Mouse (Mus musculus) liver, embryonic 13.5 days (tissue): ENCODE measurements around the gene Ddx10. TPM values are rescaled to one million over a fixed set of nuclear protein-coding genes. Genes with fewer than 3 reads are reported as not detected.
A peak's percentile ranks its signal among the peaks of the same experiment; 100 is the strongest.

Experiments
- ATAC-seq: fragments of 200-750 bp; cut with Nextera tagmentation; 2 replicates; pipeline ENCODE4 v1.8.0; 2017; ENCODE audit warnings: low read depth, mild to moderate bottlenecking, moderate number of reproducible peaks, moderate library complexity
- DNase-seq: peaks from one replicate; pipeline ENCODE4 v3.0.0; 2022
- H3K27ac ChIP-seq: fragments of 300-500 bp; sonication (generic); 2 replicates; pipeline ENCODE4 v1.5.1; 2015; ENCODE audit warnings: moderate library complexity, mild to moderate bottlenecking, inconsistent platforms
- H3K27me3 ChIP-seq: fragments of 300-500 bp; sonication (generic); 2 replicates; pipeline ENCODE4 v1.6.1; 2015; ENCODE audit warnings: mild to moderate bottlenecking, inconsistent platforms
- H3K36me3 ChIP-seq: fragments of 300-500 bp; sonication (generic); 2 replicates; pipeline ENCODE4 v1.6.1; 2015; ENCODE audit warnings: mild to moderate bottlenecking, inconsistent platforms
- H3K4me1 ChIP-seq: fragments of 300-500 bp; sonication (generic); replicated peaks from 2 replicates; pipeline ENCODE4 v1.6.1; 2015; ENCODE audit warnings: inconsistent platforms
- H3K4me2 ChIP-seq: fragments of 300-500 bp; sonication (generic); 2 replicates; pipeline ENCODE4 v1.6.1; 2015; ENCODE audit warnings: inconsistent platforms, mild to moderate bottlenecking, moderate library complexity
- H3K4me3 ChIP-seq: fragments of 300-500 bp; sonication (generic); replicated peaks from 2 replicates; pipeline ENCODE4 v1.5.1; 2015; ENCODE audit warnings: mild to moderate bottlenecking, inconsistent platforms
- H3K9ac ChIP-seq: fragments of 300-500 bp; sonication (generic); 2 replicates; pipeline ENCODE4 v1.6.1; 2015; ENCODE audit warnings: mild to moderate bottlenecking, inconsistent platforms
- H3K9me3 ChIP-seq: fragments of 300-500 bp; sonication (generic); replicated peaks from 2 replicates; pipeline ENCODE4 v1.6.1; 2016; ENCODE audit warnings: inconsistent platforms
- WGBS: fragments of 180-500 bp; shearing (Covaris S2); methylation state at CpG from one replicate; pipeline ENCODE4 v1.1.7; 2015; ENCODE audit not compliant: insufficient replicate concordance; 5-methylcytosine and 5-hydroxymethylcytosine counted together
- polyA plus RNA-seq: library from polyadenylated mRNA; unstranded; fragments of >200 nt; fragmentation: Nextera tagmentation; extraction: Ambion mirVana; gene quantifications from 2 replicates; pipeline ENCODE4 v1.2.1, GENCODE M21; 2015

Gene Ddx10
- polyA plus RNA-seq: 18.7 and 22.7 TPM in 2 replicates

- peak within 1 kb of the TSS; percentile 93 for H3K4me2 ChIP-seq
- ATAC-seq: peak; percentile 100
- under 1% methylated on average over 35 of the region's 35 CpGs for WGBS
- H3K9ac ChIP-seq: peak within 1 kb of the TSS; percentile 78
- DNase-seq: peak; percentile 96
- H3K4me1 ChIP-seq: peaks cover 21% of the 10 kb centered on the region
- H3K27me3 ChIP-seq: no peaks in the 10 kb centered on the region
- H3K36me3 ChIP-seq: no peaks in the 10 kb centered on the region; the same call in 1 of the 2 replicates
- H3K9me3 ChIP-seq: no peaks in the 10 kb centered on the region
- H3K4me3 ChIP-seq: peak within 1 kb of the TSS; percentile 85
- no peak within 1 kb of the TSS for H3K27ac ChIP-seq
Measured at GRCm38 (mm10) chr9:53247953-53248397, at the start of gene Ddx10. Ddx10 (minus strand) TSS chr9:53248053.

- Histone ChIP-seq H3K9me3 (no peaks in the 10 kb centered on the region), H3K4me1 (no peaks in the 10 kb centered on the region), H3K4me3 (no peak overlapping the region), H3K36me3 (no peaks in the 10 kb centered on the region), H3K4me2 (no peak overlapping the region), H3K27ac (no peak overlapping the region), H3K9ac (no peak overlapping the region), H3K27me3 (no peaks in the 10 kb centered on the region)
- no peak for DNase-seq
- ATAC-seq: no peak
Measured at GRCm38 (mm10) chr9:53292833-53293232, 45.0 kb upstream of the Ddx10 start.

DNA sequence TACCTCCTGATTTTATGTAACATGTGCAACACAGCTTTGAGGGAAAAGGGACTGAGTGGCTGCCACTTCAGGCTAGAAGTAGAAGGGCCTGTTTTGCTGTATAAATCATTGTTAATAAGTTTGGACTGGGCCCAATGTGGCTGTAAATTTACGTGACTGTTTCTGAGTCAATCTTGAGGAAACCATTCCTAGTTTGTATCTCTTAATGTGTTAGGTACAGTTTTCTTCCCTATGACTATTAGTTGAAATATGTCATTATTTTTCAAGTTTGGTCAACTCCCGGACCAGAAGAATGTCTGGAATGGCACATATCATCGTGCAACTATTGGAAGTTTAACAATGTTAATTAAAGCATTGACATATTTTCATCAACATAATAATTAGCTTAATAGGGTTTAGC is 42.2 kb upstream of the Ddx10 start:
- Histone ChIP-seq H3K4me1 (no peaks in the 10 kb centered on the region), H3K27ac (no peak overlapping the region), H3K9ac (no peak overlapping the region), H3K4me3 (no peak overlapping the region), H3K36me3 (no peaks in the 10 kb centered on the region), H3K4me2 (no peak overlapping the region), H3K9me3 (no peaks in the 10 kb centered on the region), H3K27me3 (no peaks in the 10 kb centered on the region)
- DNase-seq (no peak), ATAC-seq (no peak)
- 65% methylated on average over 3 of the region's 3 CpGs for WGBS

DNA sequence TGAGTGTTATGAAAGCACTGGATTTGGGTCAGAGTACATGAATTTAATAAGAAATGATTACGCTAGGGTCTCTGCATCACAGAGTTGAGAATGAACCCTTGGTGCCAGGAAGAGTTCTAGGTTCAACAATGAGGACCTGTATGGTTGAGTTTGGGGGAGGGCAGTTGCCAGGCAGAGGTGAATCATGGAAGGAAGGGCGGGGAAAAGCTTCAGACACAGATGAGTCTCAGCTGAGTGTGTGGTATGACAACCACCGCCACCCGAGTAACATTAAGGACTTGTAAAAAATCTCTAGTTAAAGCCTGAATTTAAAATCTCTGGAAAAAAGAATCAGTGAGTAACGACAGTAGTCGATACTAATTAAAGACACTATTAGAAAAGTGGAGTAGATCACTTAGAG is 38.9 kb upstream of the Ddx10 start:
- no peaks in the 10 kb centered on the region for H3K9me3 ChIP-seq
- no peak overlapping the region for H3K4me2 ChIP-seq
- H3K4me1 ChIP-seq: no peaks in the 10 kb centered on the region
- ATAC-seq: no peak
- H3K4me3 ChIP-seq: no peak overlapping the region
- H3K27me3 ChIP-seq: no peaks in the 10 kb centered on the region
- 67% methylated on average over 6 of the region's 6 CpGs for WGBS
- no peak overlapping the region for H3K9ac ChIP-seq
- no peak for DNase-seq
- no peak overlapping the region for H3K27ac ChIP-seq
- H3K36me3 ChIP-seq: no peaks in the 10 kb centered on the region

DNA sequence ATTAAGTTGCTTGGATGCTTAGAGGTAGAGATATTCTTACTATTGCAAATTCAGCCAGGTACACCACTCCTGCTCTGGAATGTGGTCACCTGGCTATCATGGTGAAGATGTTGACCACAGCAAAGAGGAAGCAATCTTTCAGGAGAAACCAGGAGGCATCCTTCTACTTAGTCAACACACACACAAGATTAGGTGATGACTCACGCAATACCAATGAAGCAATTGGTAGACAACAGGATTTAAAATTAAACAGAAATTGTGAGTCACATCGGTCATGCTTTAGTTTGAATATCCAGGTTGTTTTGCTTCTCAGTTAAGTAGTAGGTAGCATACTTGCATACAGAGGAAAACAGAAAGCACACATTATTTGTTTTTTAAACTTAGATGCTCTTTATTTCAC is 31.1 kb upstream of the Ddx10 start:
- no peak for ATAC-seq
- H3K9me3 ChIP-seq: no peaks in the 10 kb centered on the region
- no peaks in the 10 kb centered on the region for H3K36me3 ChIP-seq
- 72% methylated on average over 2 of the region's 2 CpGs for WGBS
- DNase-seq: no peak
- no peak overlapping the region for H3K27ac ChIP-seq
- H3K4me1 ChIP-seq: no peaks in the 10 kb centered on the region
- H3K9ac ChIP-seq: no peak overlapping the region
- H3K4me3 ChIP-seq: no peak overlapping the region
- H3K27me3 ChIP-seq: no peaks in the 10 kb centered on the region
- no peak overlapping the region for H3K4me2 ChIP-seq

DNA sequence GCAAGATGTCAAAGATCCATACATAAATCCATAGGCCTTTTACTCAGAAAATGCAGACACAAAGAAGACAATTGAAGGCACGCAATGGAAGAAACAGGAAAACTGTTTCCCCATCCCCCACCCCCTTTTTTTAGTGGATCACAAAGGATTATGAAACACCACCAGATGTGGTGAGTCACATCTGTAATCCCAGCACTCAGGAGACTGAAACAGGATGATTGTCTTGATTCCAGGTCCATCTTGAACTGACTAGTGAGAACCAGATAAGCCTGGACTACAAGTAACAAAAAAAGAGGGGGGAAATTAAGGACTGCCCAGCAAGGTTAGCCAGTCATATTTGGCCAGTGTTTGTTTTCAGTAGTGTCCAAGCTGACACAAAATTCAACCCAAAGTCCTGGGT is 28.5 kb upstream of the Ddx10 start:
- no peaks in the 10 kb centered on the region for H3K9me3 ChIP-seq
- no peaks in the 10 kb centered on the region for H3K27me3 ChIP-seq
- no peaks in the 10 kb centered on the region for H3K36me3 ChIP-seq
- WGBS: 62% methylated on average over 1 of the region's 1 CpGs
- no peak overlapping the region for H3K4me3 ChIP-seq
- no peaks in the 10 kb centered on the region for H3K4me1 ChIP-seq
- DNase-seq (no peak), ATAC-seq (no peak)
- H3K9ac ChIP-seq: no peak overlapping the region
- H3K4me2 ChIP-seq: no peak overlapping the region
- H3K27ac ChIP-seq: no peak overlapping the region

DNA sequence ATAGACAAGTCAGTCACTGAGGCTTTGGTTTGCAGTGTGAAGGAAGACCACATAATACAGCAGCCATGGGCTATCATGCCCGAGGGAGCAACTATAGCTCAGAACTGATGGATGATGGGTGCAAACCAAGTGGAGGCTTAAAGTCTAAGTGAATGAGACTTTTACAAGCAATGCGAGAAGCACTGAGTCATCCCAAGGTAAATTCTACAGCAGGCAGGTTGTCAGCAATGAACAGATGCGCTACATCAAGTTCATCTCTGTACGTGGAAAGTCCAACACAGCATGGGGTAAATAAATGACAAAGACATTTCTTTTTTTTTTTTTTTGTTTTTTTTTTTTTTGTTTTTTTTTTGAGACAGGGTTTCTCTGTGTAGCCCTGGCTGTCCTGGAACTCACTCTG is 24.9 kb upstream of the Ddx10 start:
- H3K4me3 ChIP-seq: no peak overlapping the region
- DNase-seq (no peak), ATAC-seq (no peak)
- 70% methylated on average over 4 of the region's 4 CpGs for WGBS
- H3K9ac ChIP-seq: no peak overlapping the region
- no peaks in the 10 kb centered on the region for H3K36me3 ChIP-seq
- no peak overlapping the region for H3K4me2 ChIP-seq
- no peaks in the 10 kb centered on the region for H3K4me1 ChIP-seq
- no peaks in the 10 kb centered on the region for H3K9me3 ChIP-seq
- H3K27ac ChIP-seq: no peak overlapping the region
- H3K27me3 ChIP-seq: no peaks in the 10 kb centered on the region

DNA sequence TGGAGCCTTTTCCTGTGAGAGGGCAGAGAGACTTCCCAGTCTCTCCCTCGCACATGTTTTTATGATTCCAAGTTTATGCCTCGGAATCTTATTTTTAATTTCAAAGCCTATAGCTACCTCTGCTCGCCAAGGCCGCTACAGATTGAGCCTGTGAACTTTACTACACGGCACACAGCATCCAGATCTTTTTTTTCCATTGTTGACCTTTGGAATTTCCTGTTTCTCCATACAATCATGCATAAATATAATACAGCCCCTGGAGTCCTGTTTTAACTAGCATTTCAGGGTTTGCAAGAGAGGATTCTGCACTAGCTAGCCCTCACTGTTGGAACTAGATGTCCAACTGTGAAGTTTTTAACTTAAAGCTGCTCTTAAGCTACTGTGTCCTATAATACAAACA is 24.4 kb upstream of the Ddx10 start:
- no peak for DNase-seq
- no peaks in the 10 kb centered on the region for H3K4me1 ChIP-seq
- H3K27ac ChIP-seq: no peak overlapping the region
- no peak for ATAC-seq
- H3K27me3 ChIP-seq: no peaks in the 10 kb centered on the region
- H3K9me3 ChIP-seq: no peaks in the 10 kb centered on the region
- no peak overlapping the region for H3K4me3 ChIP-seq
- no peak overlapping the region for H3K9ac ChIP-seq
- H3K36me3 ChIP-seq: no peaks in the 10 kb centered on the region
- 58% methylated on average over 5 of the region's 5 CpGs for WGBS
- H3K4me2 ChIP-seq: no peak overlapping the region

GRCm38 (mm10) chr9:53271281-53272022 is 23.6 kb upstream of the Ddx10 start:
- Histone ChIP-seq H3K27ac (no peak overlapping the region), H3K9me3 (no peaks in the 10 kb centered on the region), H3K27me3 (no peaks in the 10 kb centered on the region), H3K36me3 (no peaks in the 10 kb centered on the region), H3K9ac (no peak overlapping the region), H3K4me3 (no peak overlapping the region), H3K4me1 (no peaks in the 10 kb centered on the region), H3K4me2 (no peak overlapping the region)
- ATAC-seq (no peak), DNase-seq (no peak)
- WGBS: 48% methylated on average over 5 of the region's 5 CpGs

DNA sequence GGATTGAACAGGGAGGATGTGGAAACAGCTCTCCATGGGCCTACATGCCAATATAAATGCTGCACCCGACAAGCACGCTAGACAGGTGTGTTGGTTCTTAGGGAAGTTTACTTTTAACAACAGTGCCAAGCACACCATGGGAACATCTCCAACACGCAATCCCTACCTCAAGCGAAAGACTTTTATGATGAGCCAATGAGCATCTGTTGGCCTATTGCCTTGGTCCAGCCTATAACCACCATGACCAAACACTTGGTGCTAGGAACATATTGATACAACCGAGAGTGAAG is 21.6 kb upstream of the Ddx10 start:
- Histone ChIP-seq H3K27ac (no peak overlapping the region), H3K4me3 (no peak overlapping the region), H3K9ac (no peak overlapping the region), H3K4me1 (no peaks in the 10 kb centered on the region), H3K27me3 (no peaks in the 10 kb centered on the region), H3K36me3 (no peaks in the 10 kb centered on the region), H3K4me2 (no peak overlapping the region), H3K9me3 (no peaks in the 10 kb centered on the region)
- no peak for ATAC-seq
- WGBS: 77% methylated on average over 5 of the region's 5 CpGs
- no peak for DNase-seq

DNA sequence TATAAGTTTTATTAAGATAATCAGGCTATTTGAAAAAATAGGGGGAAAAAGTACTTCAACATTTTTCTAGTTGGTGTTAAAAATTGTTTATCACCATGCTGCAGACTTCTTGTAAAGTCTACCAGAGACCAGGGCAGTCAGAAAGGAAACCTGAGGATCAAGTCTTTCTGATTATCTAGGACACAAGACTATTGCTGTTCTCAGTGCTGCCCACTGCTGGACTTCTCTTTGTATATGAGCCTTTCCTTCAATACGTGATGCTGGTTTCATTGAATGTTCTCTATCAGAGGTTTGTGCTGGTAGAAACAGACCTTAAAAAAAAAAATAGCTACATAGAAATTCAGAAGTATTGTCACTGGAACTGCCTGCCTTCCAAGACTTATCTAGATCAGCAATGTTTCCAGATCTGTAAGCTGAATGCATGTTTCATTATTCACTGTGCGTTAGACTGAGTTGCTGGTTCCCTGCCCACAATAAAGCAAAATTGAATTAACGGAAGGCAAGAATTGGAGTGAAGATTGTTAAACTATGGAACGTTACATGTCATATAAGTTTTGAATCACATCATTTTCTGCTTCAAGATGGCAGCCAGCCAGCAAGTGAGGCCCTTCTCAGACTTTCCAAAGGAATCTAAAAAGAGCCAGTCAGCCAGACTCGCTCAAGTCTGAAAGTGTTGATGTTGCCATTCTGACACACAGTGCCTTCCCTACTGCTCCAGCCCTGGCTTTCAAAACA is 21.0 kb upstream of the Ddx10 start:
- Histone ChIP-seq H3K9me3 (no peaks in the 10 kb centered on the region), H3K4me1 (no peaks in the 10 kb centered on the region), H3K9ac (no peak overlapping the region), H3K27ac (no peak overlapping the region), H3K4me2 (no peak overlapping the region), H3K27me3 (no peaks in the 10 kb centered on the region), H3K36me3 (no peaks in the 10 kb centered on the region), H3K4me3 (no peak overlapping the region)
- ATAC-seq: no peak
- WGBS: 72% methylated on average over 5 of the region's 5 CpGs
- DNase-seq: no peak

GRCm38 (mm10) chr9:53268036-53268435 is 20.2 kb upstream of the Ddx10 start:
- no peaks in the 10 kb centered on the region for H3K27me3 ChIP-seq
- no peaks in the 10 kb centered on the region for H3K9me3 ChIP-seq
- no peak overlapping the region for H3K4me2 ChIP-seq
- WGBS: 46% methylated on average over 5 of the region's 5 CpGs
- no peak overlapping the region for H3K27ac ChIP-seq
- ATAC-seq (no peak), DNase-seq (no peak)
- no peaks in the 10 kb centered on the region for H3K4me1 ChIP-seq
- no peaks in the 10 kb centered on the region for H3K36me3 ChIP-seq
- no peak overlapping the region for H3K4me3 ChIP-seq
- H3K9ac ChIP-seq: no peak overlapping the region
